Mouse (Mus musculus): ENCODE measurements at regions not wholly inside any gene's neighbourhood (a gene's known extent, or its start where the extent isn't known, plus 50 kb on each side); places are given as distances from the start of the nearest gene placed in this dataset.

- no peak overlapping the region for H3K4me2 ChIP-seq (ENCODE audit: low read depth, low read length)
- H3K4me3 ChIP-seq (replicated peaks; ENCODE audit: low read length), result no peak overlapping the region
- H3K4me1 ChIP-seq (ENCODE audit: control insufficient read depth, insufficient read depth, low read length), result no peaks in the 10 kb centered on the region
- H3K36me3 ChIP-seq (ENCODE audit: control insufficient read depth, insufficient read depth, low read length), result no peaks in the 10 kb centered on the region
- H3K27me3 ChIP-seq (ENCODE audit: control insufficient read depth, insufficient read depth, low read length), result no peaks in the 10 kb centered on the region
- no peak for ATAC-seq (ENCODE audit: insufficient read depth, low FRiP score)
- H3K9me3 ChIP-seq (replicated peaks; ENCODE audit: control insufficient read depth, low read length), result no peaks in the 10 kb centered on the region
- 11% methylated on average over 16 of the region's 16 CpGs for WGBS
- no peak overlapping the region for H3K27ac ChIP-seq (ENCODE audit: low read length)
- no peak overlapping the region for H3K9ac ChIP-seq (ENCODE audit: low read length)
Measured at GRCm38 (mm10) chr1:177382596-177383190, 59.5 kb upstream of the Zbtb18 start.

- WGBS, result 82% methylated on average over 4 of the region's 4 CpGs
- ATAC-seq (ENCODE audit: insufficient read depth, low FRiP score), result no peak
- no peaks in the 10 kb centered on the region for H3K9me3 ChIP-seq (replicated peaks; ENCODE audit: control insufficient read depth, low read length)
- no peaks in the 10 kb centered on the region for H3K27me3 ChIP-seq (ENCODE audit: control insufficient read depth, insufficient read depth, low read length)
- H3K4me1 ChIP-seq (ENCODE audit: control insufficient read depth, insufficient read depth, low read length), result no peaks in the 10 kb centered on the region
- no peaks in the 10 kb centered on the region for H3K36me3 ChIP-seq (ENCODE audit: control insufficient read depth, insufficient read depth, low read length)
- no peak overlapping the region for H3K27ac ChIP-seq (ENCODE audit: low read length)
- no peak overlapping the region for H3K9ac ChIP-seq (ENCODE audit: low read length)
- no peak overlapping the region for H3K4me3 ChIP-seq (replicated peaks; ENCODE audit: low read length)
- H3K4me2 ChIP-seq (ENCODE audit: low read depth, low read length), result no peak overlapping the region
Measured at GRCm38 (mm10) chr1:177382147-177382546, 60.0 kb upstream of the Zbtb18 start.

DNA sequence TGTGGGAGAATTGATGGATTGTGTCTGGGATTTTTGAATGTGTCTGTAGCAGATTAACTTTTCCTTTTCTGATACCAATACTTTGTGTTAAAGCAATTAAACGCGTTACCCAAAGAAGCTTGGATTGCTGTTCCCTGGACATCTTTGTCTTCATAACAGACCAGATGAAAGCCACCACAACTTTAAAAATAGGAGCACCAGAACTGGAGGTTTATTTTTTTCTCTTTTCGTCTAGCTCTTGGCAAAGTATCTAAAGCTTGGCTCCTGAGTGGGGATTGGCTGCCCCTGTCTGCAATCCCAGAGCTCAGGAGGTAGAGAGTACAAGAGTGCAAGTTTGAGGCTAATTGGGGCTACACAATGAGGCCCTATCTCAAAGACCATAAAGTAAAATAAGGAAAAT is 64.0 kb upstream of the Zbtb18 start:
- no peaks in the 10 kb centered on the region for H3K36me3 ChIP-seq (ENCODE audit: control insufficient read depth, insufficient read depth, low read length)
- H3K4me3 ChIP-seq (replicated peaks; ENCODE audit: low read length), result no peak overlapping the region
- H3K9me3 ChIP-seq (replicated peaks; ENCODE audit: control insufficient read depth, low read length), result no peaks in the 10 kb centered on the region
- no peak overlapping the region for H3K9ac ChIP-seq (ENCODE audit: low read length)
- H3K27ac ChIP-seq (ENCODE audit: low read length), result no peak overlapping the region
- 81% methylated on average over 3 of the region's 3 CpGs for WGBS
- no peaks in the 10 kb centered on the region for H3K27me3 ChIP-seq (ENCODE audit: control insufficient read depth, insufficient read depth, low read length)
- no peaks in the 10 kb centered on the region for H3K4me1 ChIP-seq (ENCODE audit: control insufficient read depth, insufficient read depth, low read length)
- H3K4me2 ChIP-seq (ENCODE audit: low read depth, low read length), result no peak overlapping the region
- ATAC-seq (ENCODE audit: insufficient read depth, low FRiP score), result no peak

- no peak overlapping the region for H3K27ac ChIP-seq (ENCODE audit: low read length)
- ATAC-seq (ENCODE audit: insufficient read depth, low FRiP score), result no peak
- H3K4me1 ChIP-seq (ENCODE audit: control insufficient read depth, insufficient read depth, low read length), result no peaks in the 10 kb centered on the region
- H3K27me3 ChIP-seq (ENCODE audit: control insufficient read depth, insufficient read depth, low read length), result no peaks in the 10 kb centered on the region
- no peak overlapping the region for H3K4me2 ChIP-seq (ENCODE audit: low read depth, low read length)
- no peaks in the 10 kb centered on the region for H3K9me3 ChIP-seq (replicated peaks; ENCODE audit: control insufficient read depth, low read length)
- H3K4me3 ChIP-seq (replicated peaks; ENCODE audit: low read length), result no peak overlapping the region
- H3K9ac ChIP-seq (ENCODE audit: low read length), result no peak overlapping the region
- WGBS, result 17% methylated on average over 5 of the region's 5 CpGs
- H3K36me3 ChIP-seq (ENCODE audit: control insufficient read depth, insufficient read depth, low read length), result no peaks in the 10 kb centered on the region
Measured at GRCm38 (mm10) chr1:177373226-177373825, 68.8 kb upstream of the Zbtb18 start.

GRCm38 (mm10) chr1:177372066-177372465 is 70.1 kb upstream of the Zbtb18 start:
- Histone ChIP-seq H3K9me3 (replicated peaks; ENCODE audit: control insufficient read depth, low read length) (no peaks in the 10 kb centered on the region), H3K27me3 (ENCODE audit: control insufficient read depth, insufficient read depth, low read length) (no peaks in the 10 kb centered on the region), H3K27ac (ENCODE audit: low read length) (no peak overlapping the region), H3K9ac (ENCODE audit: low read length) (no peak overlapping the region), H3K4me1 (ENCODE audit: control insufficient read depth, insufficient read depth, low read length) (no peaks in the 10 kb centered on the region), H3K4me3 (replicated peaks; ENCODE audit: low read length) (no peak overlapping the region), H3K36me3 (ENCODE audit: control insufficient read depth, insufficient read depth, low read length) (no peaks in the 10 kb centered on the region), H3K4me2 (ENCODE audit: low read depth, low read length) (no peak overlapping the region)
- no peak for ATAC-seq (ENCODE audit: insufficient read depth, low FRiP score)
- 61% methylated on average over 10 of the region's 10 CpGs for WGBS

GRCm38 (mm10) chr1:177367864-177368610 is 74.1 kb upstream of the Zbtb18 start:
- 80% methylated on average over 9 of the region's 9 CpGs for WGBS
- no peak for ATAC-seq (ENCODE audit: insufficient read depth, low FRiP score)
- H3K4me1 ChIP-seq (ENCODE audit: control insufficient read depth, insufficient read depth, low read length), result no peaks in the 10 kb centered on the region
- no peaks in the 10 kb centered on the region for H3K9me3 ChIP-seq (replicated peaks; ENCODE audit: control insufficient read depth, low read length)
- H3K4me2 ChIP-seq (ENCODE audit: low read depth, low read length), result no peak overlapping the region
- H3K4me3 ChIP-seq (replicated peaks; ENCODE audit: low read length), result no peak overlapping the region
- H3K36me3 ChIP-seq (ENCODE audit: control insufficient read depth, insufficient read depth, low read length), result no peaks in the 10 kb centered on the region
- H3K27me3 ChIP-seq (ENCODE audit: control insufficient read depth, insufficient read depth, low read length), result no peaks in the 10 kb centered on the region
- no peak overlapping the region for H3K27ac ChIP-seq (ENCODE audit: low read length)
- H3K9ac ChIP-seq (ENCODE audit: low read length), result no peak overlapping the region

DNA sequence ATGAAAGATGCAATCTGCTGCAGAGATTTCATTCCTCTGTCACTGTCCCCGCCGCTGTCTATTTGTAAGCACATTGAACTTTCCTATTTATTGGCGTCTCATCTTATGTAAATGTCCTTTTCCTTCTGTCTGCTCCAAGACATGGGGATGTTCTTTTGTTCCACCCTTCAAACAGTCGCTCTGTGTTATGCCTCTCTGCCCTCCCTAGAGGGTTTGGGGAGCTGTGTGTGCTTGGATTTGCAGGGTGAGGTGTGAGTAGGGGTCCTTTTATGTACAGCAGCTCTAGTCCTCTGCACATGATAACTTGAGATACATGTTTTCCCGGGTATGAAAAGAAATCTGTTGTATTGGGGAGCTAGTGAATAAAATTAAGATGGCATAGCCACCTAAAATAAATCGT is 75.2 kb upstream of the Zbtb18 start:
- Histone ChIP-seq H3K9me3 (replicated peaks; ENCODE audit: control insufficient read depth, low read length) (no peaks in the 10 kb centered on the region), H3K27ac (ENCODE audit: low read length) (no peak overlapping the region), H3K36me3 (ENCODE audit: control insufficient read depth, insufficient read depth, low read length) (no peaks in the 10 kb centered on the region), H3K9ac (ENCODE audit: low read length) (no peak overlapping the region), H3K4me2 (ENCODE audit: low read depth, low read length) (no peak overlapping the region), H3K4me1 (ENCODE audit: control insufficient read depth, insufficient read depth, low read length) (no peaks in the 10 kb centered on the region), H3K4me3 (replicated peaks; ENCODE audit: low read length) (no peak overlapping the region), H3K27me3 (ENCODE audit: control insufficient read depth, insufficient read depth, low read length) (no peaks in the 10 kb centered on the region)
- 73% methylated on average over 6 of the region's 6 CpGs for WGBS
- ATAC-seq (ENCODE audit: insufficient read depth, low FRiP score), result no peak

GRCm38 (mm10) chr1:177366475-177366874 is 75.7 kb upstream of the Zbtb18 start:
- WGBS, result 81% methylated on average over 7 of the region's 7 CpGs

GRCm38 (mm10) chr1:177364355-177364754 is 77.8 kb upstream of the Zbtb18 start:
- H3K36me3 ChIP-seq (ENCODE audit: control insufficient read depth, insufficient read depth, low read length), result no peaks in the 10 kb centered on the region
- 76% methylated on average over 7 of the region's 7 CpGs for WGBS
- no peaks in the 10 kb centered on the region for H3K27me3 ChIP-seq (ENCODE audit: control insufficient read depth, insufficient read depth, low read length)
- no peak overlapping the region for H3K4me3 ChIP-seq (replicated peaks; ENCODE audit: low read length)
- H3K4me2 ChIP-seq (ENCODE audit: low read depth, low read length), result no peak overlapping the region
- ATAC-seq (ENCODE audit: insufficient read depth, low FRiP score), result no peak
- no peak overlapping the region for H3K27ac ChIP-seq (ENCODE audit: low read length)
- no peaks in the 10 kb centered on the region for H3K4me1 ChIP-seq (ENCODE audit: control insufficient read depth, insufficient read depth, low read length)
- H3K9ac ChIP-seq (ENCODE audit: low read length), result no peak overlapping the region
- no peaks in the 10 kb centered on the region for H3K9me3 ChIP-seq (replicated peaks; ENCODE audit: control insufficient read depth, low read length)

More at GRCm38 (mm10) chr1:177366475-177366874, 75.7 kb upstream of the Zbtb18 start:
- H3K9ac ChIP-seq (ENCODE audit: low read length), result no peak overlapping the region
- no peak overlapping the region for H3K27ac ChIP-seq (ENCODE audit: low read length)
- H3K9me3 ChIP-seq (replicated peaks; ENCODE audit: control insufficient read depth, low read length), result no peaks in the 10 kb centered on the region
- no peak overlapping the region for H3K4me2 ChIP-seq (ENCODE audit: low read depth, low read length)
- H3K27me3 ChIP-seq (ENCODE audit: control insufficient read depth, insufficient read depth, low read length), result no peaks in the 10 kb centered on the region
- H3K36me3 ChIP-seq (ENCODE audit: control insufficient read depth, insufficient read depth, low read length), result no peaks in the 10 kb centered on the region
- H3K4me1 ChIP-seq (ENCODE audit: control insufficient read depth, insufficient read depth, low read length), result no peaks in the 10 kb centered on the region
- no peak for ATAC-seq (ENCODE audit: insufficient read depth, low FRiP score)
- H3K4me3 ChIP-seq (replicated peaks; ENCODE audit: low read length), result no peak overlapping the region

Measured in stomach, embryonic 16.5 days (tissue).